ENCODE assay signal across 8 mouse cellular contexts in the genomic region with DNA sequence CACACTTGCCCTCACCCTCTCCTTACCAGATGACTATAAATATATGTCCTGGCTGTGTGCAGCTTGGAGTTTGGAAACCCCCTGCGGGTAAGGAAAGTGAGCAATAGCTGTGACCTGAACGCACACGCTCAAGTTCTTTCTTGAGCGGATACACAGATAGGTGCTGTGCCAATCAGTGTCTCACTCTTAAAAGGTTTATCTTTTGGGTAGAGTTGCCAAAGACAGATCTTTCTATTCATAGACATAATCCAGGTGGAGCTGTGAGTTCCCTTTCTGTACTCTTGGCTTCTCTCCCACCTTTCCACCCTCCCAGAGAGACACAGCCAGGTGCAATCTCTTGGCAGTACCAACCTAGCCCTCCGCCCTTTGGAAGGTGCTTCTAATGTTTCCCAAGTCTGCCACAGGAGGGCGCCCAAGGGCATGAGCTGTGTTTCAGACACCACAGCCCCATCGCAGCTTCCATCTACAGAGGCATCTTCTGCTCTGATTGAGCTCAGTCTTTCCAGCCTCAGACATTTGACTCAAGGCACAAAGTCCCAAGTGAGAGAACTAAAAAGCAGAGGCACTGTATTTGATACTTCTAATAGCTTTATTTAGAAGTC. TPM values are rescaled to one million over a fixed set of nuclear protein-coding genes. Genes with fewer than 3 reads are reported as not detected.
DNase-seq lines count a peak whose midpoint lies in the region; ATAC-seq and TF ChIP-seq lines count a peak whose summit lies in the region.

No protein-coding gene starts in this region.

- H3K9ac ChIP-seq in MEL (ENCODE audit: control insufficient read depth, low read depth, low read length, poor library complexity, severe bottlenecking) = no peak overlapping the region
- no peak overlapping the region for H3K9ac ChIP-seq in forebrain, postnatal 0 days
- no peak overlapping the region for H3K9ac ChIP-seq in hindbrain, embryonic 12.5 days

- peak; percentile 90 for ATAC-seq in forebrain, postnatal 0 days
- ATAC-seq in hindbrain, embryonic 12.5 days (ENCODE audit: low FRiP score) = peak; percentile 78
- ATAC-seq in megakaryocyte progenitor cell, adult 5-6 weeks (replicated peaks; ENCODE audit: poor library complexity) = peak; percentile 86

- H3K27me3 ChIP-seq in MEL (ENCODE audit: control insufficient read depth in 1 of 2, insufficient read depth in 2 of 2, low read length in 2 of 2) = no peaks in the 10 kb centered on the region
- no peaks in the 10 kb centered on the region for H3K27me3 ChIP-seq in forebrain, postnatal 0 days (ENCODE audit: insufficient read depth, low read length)
- H3K27me3 ChIP-seq in hindbrain, embryonic 12.5 days = peaks cover 5% of the 10 kb centered on the region; the same call in 1 of the 2 replicates

- TF ChIP-seq RAD21 in MEL (IDR thresholded peaks at IDR 0.05; ENCODE audit: low read depth, low read length) = peak; percentile 9; the same call in 1 of the 2 replicates

- no peak for TF ChIP-seq POLR2A in MEL (IDR thresholded peaks at IDR 0.05; ENCODE audit: control insufficient read depth in 1 of 2, insufficient read depth in 1 of 2, low read depth in 1 of 2, low read length in 2 of 2, poor library complexity in 1 of 2)

- H3K4me1 ChIP-seq in MEL (ENCODE audit: control insufficient read depth in 1 of 2, insufficient read depth in 2 of 2, low read length in 2 of 2) = no peaks in the 10 kb centered on the region
- H3K4me1 ChIP-seq in forebrain, postnatal 0 days (ENCODE audit: insufficient read depth) = no peaks in the 10 kb centered on the region
- H3K4me1 ChIP-seq in hindbrain, embryonic 12.5 days = no peaks in the 10 kb centered on the region

- no peak overlapping the region for H3K4me2 ChIP-seq in forebrain, postnatal 0 days (ENCODE audit: low read depth)
- no peak overlapping the region for H3K4me2 ChIP-seq in hindbrain, embryonic 12.5 days (replicated peaks)

- peak; percentile 22 to 57 (median 36); a peak in 4 of 6 replicates for TF ChIP-seq CTCF in MEL (IDR thresholded peaks at IDR 0.05 in 2 of 3, conservative IDR thresholded peaks at IDR 0.05 in 1 of 3; ENCODE audit: control insufficient read depth in 1 of 3, insufficient read depth in 1 of 3, low read depth in 2 of 3, low read length in 3 of 3, poor library complexity in 1 of 3, severe bottlenecking in 1 of 3)
- TF ChIP-seq CTCF in forebrain, postnatal 0 days (IDR thresholded peaks at IDR 0.05; ENCODE audit: low read depth) = peak; percentile 96

- 42% methylated on average over 7 of the region's 7 CpGs for WGBS in forebrain, postnatal 0 days
- 47% methylated on average over 7 of the region's 7 CpGs for WGBS in hindbrain, embryonic 12.5 days

- H3K79me2 ChIP-seq in MEL (ENCODE audit: control insufficient read depth, insufficient read depth, low read length, poor library complexity) = no peaks in the 10 kb centered on the region

- DNase-seq in MEL (ENCODE audit: low read depth, low spot score) = peak; percentile 14
- DNase-seq in cerebellum, adult 11-12 months = peak; percentile 50
- peak; percentile 87 for DNase-seq in forebrain, postnatal 0 days
- peak; percentile 93 for DNase-seq in layer of hippocampus, postnatal 10 days (ENCODE audit: low spot score in 2 of 2)
- peak; percentile 77 for DNase-seq in right cerebral cortex, postnatal 25 days
- peak; percentile 58 to 88 for DNase-seq in urinary bladder, postnatal 4 days (ENCODE audit: low spot score in 2 of 2)

- TF ChIP-seq EP300 in MEL (IDR thresholded peaks at IDR 0.05; ENCODE audit: low read depth in 1 of 2, low read length in 2 of 2) = no peak

- no peaks in the 10 kb centered on the region for H3K36me3 ChIP-seq in MEL (ENCODE audit: control insufficient read depth in 1 of 2, insufficient read depth in 2 of 2, low read length in 2 of 2)
- H3K36me3 ChIP-seq in forebrain, postnatal 0 days (ENCODE audit: insufficient read depth) = no peaks in the 10 kb centered on the region
- H3K36me3 ChIP-seq in hindbrain, embryonic 12.5 days = no peaks in the 10 kb centered on the region

- no peak overlapping the region for H3K4me3 ChIP-seq in MEL (ENCODE audit: control insufficient read depth in 1 of 2, insufficient read depth in 1 of 2, low read depth in 2 of 2, low read length in 2 of 2)
- no peak overlapping the region for H3K4me3 ChIP-seq in forebrain, postnatal 0 days (ENCODE audit: low read depth, low read length)
- no peak overlapping the region for H3K4me3 ChIP-seq in hindbrain, embryonic 12.5 days

- H3K27ac ChIP-seq in MEL (ENCODE audit: control insufficient read depth, low read depth, low read length) = no peak overlapping the region
- no peak overlapping the region for H3K27ac ChIP-seq in forebrain, postnatal 0 days (ENCODE audit: low read depth, low read length)
- H3K27ac ChIP-seq in hindbrain, embryonic 12.5 days = no peak overlapping the region

- H3K9me3 ChIP-seq in MEL (replicated peaks; ENCODE audit: insufficient read depth, low read length) = no peaks in the 10 kb centered on the region
- H3K9me3 ChIP-seq in forebrain, postnatal 0 days (ENCODE audit: low read length) = no peaks in the 10 kb centered on the region
- no peaks in the 10 kb centered on the region for H3K9me3 ChIP-seq in hindbrain, embryonic 12.5 days (replicated peaks)

TF ChIP-seq in MEL, 35 proteins besides CTCF, POLR2A, EP300 and RAD21:
- no peak for TF ChIP-seq RCOR1 (IDR thresholded peaks at IDR 0.05; ENCODE audit: low read depth, low read length)
- peak; percentile 26; the same call in 1 of the 2 replicates for TF ChIP-seq SMC3 (IDR thresholded peaks at IDR 0.05; ENCODE audit: low read depth, low read length)
- TF ChIP-seq USF2 (IDR thresholded peaks at IDR 0.05; ENCODE audit: borderline replicate concordance in 1 of 2, insufficient read depth in 1 of 2, low read depth in 1 of 2, low read length in 2 of 2) = no peak
- TF ChIP-seq TBP (IDR thresholded peaks at IDR 0.05; ENCODE audit: low read depth, low read length) = no peak

RNA-seq across cellular contexts. Expression of gene Smoc2, which starts 8.8 kb away (rescaled TPM):
- not detected in 2 replicates for total RNA-seq in MEL (2012; rRNA removed)
- polyA plus RNA-seq in MEL (2012; ENCODE audit: insufficient read depth in 1 of 2, insufficient read length in 2 of 2, low read depth in 1 of 2, low replicate concordance in 2 of 2, missing spikeins in 1 of 2) = not detected
- 4.8 and 5.8 TPM in 2 replicates for total RNA-seq in forebrain, postnatal 0 days (2014; rRNA removed)
- polyA plus RNA-seq in forebrain, postnatal 0 days (2015; fragmentation: Nextera tagmentation; extraction: Ambion mirVana) = 4.4 and 4.7 TPM in 2 replicates
- polyA plus RNA-seq in hindbrain, embryonic 12.5 days (2016; fragmentation: Nextera tagmentation; extraction: Ambion mirVana) = 59.2 and 70.5 TPM in 2 replicates
- total RNA-seq in layer of hippocampus, postnatal 10 days (2021) = 10 to 100 TPM in 1 of 2 experiments, 1 to 10 TPM in 1; 9.4 to 10.1 TPM
- total RNA-seq in megakaryocyte progenitor cell, adult 5-6 weeks (2015) = not detected in 2 replicates
- not detected in 2 replicates for total RNA-seq in megakaryocyte progenitor cell, adult 5-6 weeks (2017)

Comparison
In these comparisons a context has a peak if more than half of its experiments do, and no peak if none do; other contexts are left out.
1. DNase-seq: peak in every context shown above with its lines; median percentile 93 in layer of hippocampus, postnatal 10 days; 87 in forebrain, postnatal 0 days; 77 in right cerebral cortex, postnatal 25 days; 73 in urinary bladder, postnatal 4 days; 50 in cerebellum, adult 11-12 months; 14 in MEL.